Mouse (Mus musculus) c-Kit-positive CD71-negative TER-119-negative erythroid progenitor cells, embryonic 14.5 days (primary cell): ENCODE results near the gene Cylc2.

Experiments used
- DNase-seq: peaks from one replicate; pipeline ENCODE4 v3.0.0-alpha.2; 2013; ENCODE audit warnings: low read depth

Gene Cylc2

GRCm38 (mm10) chr4:51216378-51216777 is at the start of gene Cylc2:
Gene Cylc2 (plus strand): TSS chr4:51216678.
- DNase-seq, result no peak
